Mouse (Mus musculus): ENCODE data around the gene F11r. TPM values are rescaled to one million over a fixed set of nuclear protein-coding genes. Genes with fewer than 3 reads are reported as not detected.
A peak's percentile ranks its signal among the peaks of the same experiment; 100 is the strongest.
"Not testable (repeated sequence)": the region's sequence is repeated elsewhere in the genome, so short reads cannot be mapped to it uniquely, and the experiment has no call there.

Gene F11r
- polyA plus RNA-seq, 1 experiment from 2014 or later, result 38.2 TPM

DNA sequence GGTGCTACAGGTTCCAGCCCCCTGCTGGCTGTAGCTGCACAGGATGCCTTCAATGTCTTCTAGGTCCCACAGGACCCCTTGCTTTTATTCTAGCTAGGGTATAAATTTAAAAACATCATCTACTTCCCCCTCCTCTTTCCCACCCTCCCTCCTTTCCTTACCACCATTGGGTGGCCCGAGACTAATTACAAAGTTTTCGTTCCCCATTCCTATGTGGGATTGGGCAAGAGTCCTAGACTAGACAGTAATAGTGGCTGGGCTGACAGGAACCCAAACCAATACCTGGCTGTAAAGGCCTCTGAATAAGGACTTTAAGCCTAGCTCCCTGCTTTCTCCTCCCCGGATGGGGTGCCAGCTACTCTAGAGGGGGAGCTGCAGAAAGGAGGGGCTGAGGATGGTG is 25.8 kb downstream of the F11r start:
- no peak for DNase-seq (ENCODE audit: low spot score)
- peaks cover 8% of the 10 kb centered on the region for H3K4me1 ChIP-seq
- WGBS, result 94% methylated on average over 3 of the region's 3 CpGs
- no peak overlapping the region for H3K27ac ChIP-seq
- peaks cover 18% of the 10 kb centered on the region for H3K36me3 ChIP-seq
- no peaks in the 10 kb centered on the region for H3K27me3 ChIP-seq (ENCODE audit: low read depth, poor library complexity, severe bottlenecking)
- H3K9me3 ChIP-seq (replicated peaks), result no peaks in the 10 kb centered on the region
- no peak overlapping the region for H3K4me3 ChIP-seq

DNA sequence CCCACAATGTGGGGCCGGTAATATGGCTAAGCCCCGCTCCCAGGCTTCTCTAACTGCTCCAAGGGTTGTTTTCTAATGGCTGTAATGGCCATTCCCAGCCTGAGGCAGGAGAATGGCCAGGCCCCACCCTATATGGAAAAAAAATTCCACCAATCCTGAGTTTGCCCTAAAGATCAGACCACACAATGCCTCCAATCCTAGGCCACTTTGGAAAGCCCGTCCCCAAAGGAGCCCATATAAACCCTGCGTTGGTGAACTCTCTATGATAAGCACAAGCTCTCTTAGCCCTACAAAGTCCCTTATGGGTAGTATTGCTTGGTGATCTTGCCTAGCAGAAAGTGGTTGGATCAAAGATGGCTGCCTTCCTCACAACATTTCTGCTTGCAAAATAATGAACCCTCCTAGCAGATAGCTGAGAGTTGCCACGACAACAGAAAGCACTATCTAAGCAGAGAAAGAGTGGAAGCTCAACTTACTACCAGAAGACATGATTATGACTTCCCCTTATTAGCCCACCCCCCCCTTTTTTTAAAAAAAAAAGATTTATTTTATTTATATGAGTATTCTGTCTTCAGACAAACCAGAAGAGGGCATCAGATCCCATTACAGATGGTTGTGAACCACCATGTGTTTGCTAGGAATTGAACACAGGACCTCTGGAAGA is 28.5 kb downstream of the F11r start:
- WGBS, result 91% methylated on average over 5 of the region's 5 CpGs
- H3K27ac ChIP-seq, result no peak overlapping the region
- H3K36me3 ChIP-seq, result peaks cover 18% of the 10 kb centered on the region
- no peak for DNase-seq (ENCODE audit: low spot score)
- no peaks in the 10 kb centered on the region for H3K9me3 ChIP-seq (replicated peaks)
- H3K27me3 ChIP-seq (ENCODE audit: low read depth, poor library complexity, severe bottlenecking), result no peaks in the 10 kb centered on the region
- H3K4me3 ChIP-seq, result no peak overlapping the region
- H3K4me1 ChIP-seq, result no peaks in the 10 kb centered on the region

- Histone ChIP-seq H3K27ac (no peak overlapping the region), H3K36me3 (peaks cover 12% of the 10 kb centered on the region)
- WGBS, result 86% methylated on average over 4 of the region's 4 CpGs
Observed at GRCm38 (mm10) chr1:171466565-171466964, 29.2 kb downstream of the F11r start.

DNA sequence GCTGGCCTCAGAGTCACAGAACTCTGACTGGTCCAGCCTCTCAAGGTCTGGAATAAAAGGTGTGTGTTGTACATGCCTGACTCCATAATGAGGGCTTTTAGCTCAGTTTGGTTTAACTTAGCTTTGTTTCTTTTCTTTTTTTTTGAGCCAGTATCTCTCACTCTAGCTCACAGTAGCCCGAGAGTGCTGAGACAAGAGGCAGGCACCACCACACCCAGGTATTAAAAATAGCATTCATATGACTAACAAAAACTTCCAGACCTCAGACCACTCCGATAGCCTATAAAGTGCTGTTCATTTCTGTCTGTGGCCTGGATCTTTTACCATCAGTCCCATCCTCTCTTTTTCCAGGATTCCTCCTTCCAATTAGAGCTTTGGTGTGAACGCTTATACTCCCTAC is 32.3 kb downstream of the F11r start:
- Histone ChIP-seq H3K36me3 (no peaks in the 10 kb centered on the region), H3K9me3 (replicated peaks) (no peaks in the 10 kb centered on the region), H3K27me3 (ENCODE audit: low read depth, poor library complexity, severe bottlenecking) (no peaks in the 10 kb centered on the region), H3K4me1 (no peaks in the 10 kb centered on the region), H3K27ac (no peak overlapping the region), H3K4me3 (no peak overlapping the region)
- no peak for DNase-seq (ENCODE audit: low spot score)
- WGBS, result 91% methylated on average over 3 of the region's 3 CpGs

More at GRCm38 (mm10) chr1:171466565-171466964, 29.2 kb downstream of the F11r start:
- no peak for DNase-seq (ENCODE audit: low spot score)
- Histone ChIP-seq H3K4me3 (no peak overlapping the region), H3K9me3 (replicated peaks) (no peaks in the 10 kb centered on the region), H3K4me1 (no peaks in the 10 kb centered on the region), H3K27me3 (ENCODE audit: low read depth, poor library complexity, severe bottlenecking) (no peaks in the 10 kb centered on the region)

DNA sequence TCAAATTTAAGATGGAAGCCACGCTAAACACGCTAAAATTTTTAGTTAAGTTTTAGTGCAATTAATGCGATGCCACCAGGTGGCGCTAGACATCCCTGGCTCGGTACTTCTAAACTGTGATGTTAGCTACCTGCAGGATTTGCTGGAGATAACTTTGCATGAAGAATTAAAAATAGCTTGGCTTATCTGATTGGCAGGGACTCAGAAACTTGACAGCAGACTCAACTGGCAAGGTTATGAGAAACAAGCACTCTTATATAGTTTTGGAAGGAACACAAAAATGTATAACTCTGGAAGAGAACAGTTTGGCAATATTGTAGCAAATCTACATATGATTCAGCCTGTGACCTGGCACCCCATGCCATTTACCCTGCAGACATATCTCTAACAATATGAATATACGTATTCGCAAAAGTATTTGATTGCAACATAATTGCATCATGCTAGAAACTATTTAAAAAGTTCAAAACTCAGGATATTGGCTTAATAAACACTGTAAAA is 33.1 kb downstream of the F11r start:
- Histone ChIP-seq H3K4me3 (no peak overlapping the region), H3K9me3 (replicated peaks) (no peaks in the 10 kb centered on the region), H3K27ac (no peak overlapping the region), H3K27me3 (ENCODE audit: low read depth, poor library complexity, severe bottlenecking) (no peaks in the 10 kb centered on the region), H3K4me1 (no peaks in the 10 kb centered on the region), H3K36me3 (no peaks in the 10 kb centered on the region)
- peak; percentile 71 for DNase-seq (ENCODE audit: low spot score)
- WGBS, result 36% methylated on average over 7 of the region's 7 CpGs

GRCm38 (mm10) chr1:171470896-171471295 is 33.6 kb downstream of the F11r start:
- Histone ChIP-seq H3K36me3 (no peaks in the 10 kb centered on the region), H3K9me3 (replicated peaks) (no peaks in the 10 kb centered on the region), H3K27me3 (ENCODE audit: low read depth, poor library complexity, severe bottlenecking) (no peaks in the 10 kb centered on the region), H3K4me1 (no peaks in the 10 kb centered on the region), H3K27ac (no peak overlapping the region), H3K4me3 (no peak overlapping the region)
- WGBS, result 91% methylated on average over 5 of the region's 5 CpGs
- no peak for DNase-seq (ENCODE audit: low spot score)

- H3K4me1 ChIP-seq, result no peaks in the 10 kb centered on the region
- no peak overlapping the region for H3K27ac ChIP-seq
- H3K36me3 ChIP-seq, result no peaks in the 10 kb centered on the region
- 73% methylated on average over 1 of the region's 1 CpGs for WGBS
- H3K9me3 ChIP-seq (replicated peaks), result no peaks in the 10 kb centered on the region
- H3K4me3 ChIP-seq, result no peak overlapping the region
- DNase-seq (ENCODE audit: low spot score), result no peak
- H3K27me3 ChIP-seq (ENCODE audit: low read depth, poor library complexity, severe bottlenecking), result no peaks in the 10 kb centered on the region
Observed at GRCm38 (mm10) chr1:171471452-171471851, 34.1 kb downstream of the F11r start.

- 91% methylated on average over 8 of the region's 8 CpGs for WGBS
- not testable (repeated sequence) for H3K27ac ChIP-seq; H3K9me3 ChIP-seq (replicated peaks); H3K4me3 ChIP-seq; H3K4me1 ChIP-seq; DNase-seq (ENCODE audit: low spot score); H3K36me3 ChIP-seq; H3K27me3 ChIP-seq (ENCODE audit: low read depth, poor library complexity, severe bottlenecking)
Observed at GRCm38 (mm10) chr1:171471941-171472340, 34.6 kb downstream of the F11r start.

- DNase-seq (ENCODE audit: low spot score), result no peak
- 77% methylated on average over 4 of the region's 4 CpGs for WGBS
- H3K9me3 ChIP-seq (replicated peaks), result no peaks in the 10 kb centered on the region
Observed at GRCm38 (mm10) chr1:171473506-171473905, 36.2 kb downstream of the F11r start.

DNA sequence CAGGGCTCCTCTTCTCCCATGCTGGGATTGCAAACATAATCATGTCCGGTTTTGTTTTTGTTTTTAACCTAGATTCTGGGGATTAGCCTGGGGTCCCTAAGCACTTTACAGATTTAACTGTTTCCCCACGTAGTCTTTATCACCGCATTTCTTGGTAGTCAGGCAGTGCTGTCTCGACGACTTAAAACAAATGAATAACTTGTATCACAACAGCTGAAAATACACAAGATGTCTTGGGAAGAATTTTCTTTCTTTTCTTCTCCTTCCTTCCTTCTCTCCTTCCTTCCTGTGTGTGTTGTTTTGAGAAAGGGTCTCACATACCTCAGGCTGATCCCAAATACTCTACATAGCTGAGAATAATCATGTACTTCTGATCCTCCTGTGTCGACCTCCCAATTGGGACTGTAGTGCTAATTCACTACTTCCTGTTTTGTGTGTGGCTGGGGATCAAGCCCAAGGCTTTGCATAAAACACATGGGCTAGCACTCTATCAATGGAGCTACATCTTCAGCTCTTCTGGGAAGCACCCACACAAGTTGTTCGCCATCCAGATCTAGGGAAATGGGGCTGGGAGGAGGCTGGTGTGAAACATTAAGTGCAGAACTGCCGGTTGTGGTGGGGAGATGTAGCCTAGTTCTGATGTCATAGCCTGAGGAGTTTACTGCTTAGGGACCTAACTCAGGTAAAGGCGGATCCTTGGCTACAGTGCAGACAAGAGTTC is 36.7 kb downstream of the F11r start:
- no peaks in the 10 kb centered on the region for H3K27me3 ChIP-seq (ENCODE audit: low read depth, poor library complexity, severe bottlenecking)
- DNase-seq (ENCODE audit: low spot score), result no peak
- no peaks in the 10 kb centered on the region for H3K9me3 ChIP-seq (replicated peaks)
- 70% methylated on average over 9 of the region's 9 CpGs for WGBS
- no peak overlapping the region for H3K27ac ChIP-seq
- no peak overlapping the region for H3K4me3 ChIP-seq
- H3K36me3 ChIP-seq, result no peaks in the 10 kb centered on the region
- H3K4me1 ChIP-seq, result 0 out of 2 replicates have a peak, but pooled peaks cover 5% of the 10 kb centered on the region

More at GRCm38 (mm10) chr1:171473506-171473905, 36.2 kb downstream of the F11r start:
- Histone ChIP-seq H3K36me3 (no peaks in the 10 kb centered on the region), H3K27ac (no peak overlapping the region), H3K27me3 (ENCODE audit: low read depth, poor library complexity, severe bottlenecking) (no peaks in the 10 kb centered on the region), H3K4me1 (0 out of 2 replicates have a peak, but pooled peaks cover 5% of the 10 kb centered on the region), H3K4me3 (no peak overlapping the region)

DNA sequence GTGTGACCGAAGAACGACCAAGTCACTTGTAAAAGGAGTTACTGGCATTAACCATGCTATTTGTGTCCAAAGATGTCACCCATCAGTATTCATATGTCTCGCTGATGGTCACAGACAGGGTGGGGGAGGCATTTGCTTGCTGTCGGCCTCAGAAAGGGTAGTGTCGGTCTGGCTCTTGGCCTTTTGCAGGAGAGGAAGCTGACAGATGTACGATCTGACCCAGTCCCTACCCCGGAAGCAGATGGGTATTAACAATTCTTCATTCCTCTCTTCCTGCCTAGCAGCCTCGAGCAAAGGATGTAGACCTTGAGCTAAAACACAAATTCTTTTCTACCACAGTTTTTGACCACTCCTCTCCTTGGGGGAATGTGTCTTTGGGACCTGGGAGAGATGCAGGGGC is 39.8 kb downstream of the F11r start:
- DNase-seq (ENCODE audit: low spot score), result no peak
- Histone ChIP-seq H3K36me3 (no peaks in the 10 kb centered on the region), H3K9me3 (replicated peaks) (no peaks in the 10 kb centered on the region; the same call in 1 of the 2 replicates), H3K4me3 (no peak overlapping the region), H3K27ac (no peak overlapping the region), H3K27me3 (ENCODE audit: low read depth, poor library complexity, severe bottlenecking) (no peaks in the 10 kb centered on the region), H3K4me1 (0 out of 2 replicates have a peak, but pooled peaks cover 5% of the 10 kb centered on the region)
- 77% methylated on average over 8 of the region's 8 CpGs for WGBS

- peaks cover 4% of the 10 kb centered on the region; the same call in 1 of the 2 replicates for H3K9me3 ChIP-seq (replicated peaks)
- H3K4me3 ChIP-seq, result peak overlapping the region; percentile 38
- H3K27ac ChIP-seq, result peak overlapping the region; percentile 63; the same call in 1 of the 2 replicates
- DNase-seq (ENCODE audit: low spot score), result peak; percentile 38
- no peaks in the 10 kb centered on the region for H3K36me3 ChIP-seq
- 0 out of 2 replicates have a peak, but pooled peaks cover 5% of the 10 kb centered on the region for H3K4me1 ChIP-seq
- no peaks in the 10 kb centered on the region for H3K27me3 ChIP-seq (ENCODE audit: low read depth, poor library complexity, severe bottlenecking)
- 66% methylated on average over 27 of the region's 27 CpGs for WGBS
Observed at GRCm38 (mm10) chr1:171477758-171478545, 40.6 kb downstream of the F11r start.
